Mouse (Mus musculus): ENCODE measurements around the gene Kcnj3. TPM values are rescaled to one million over a fixed set of nuclear protein-coding genes. Genes with fewer than 3 reads are reported as not detected.

Gene Kcnj3
- polyA plus RNA-seq (2012; rRNA removed), result 5.0 and 5.1 TPM in 2 replicates

GRCm38 (mm10) chr2:55435721-55436260 lies at the start of gene Kcnj3:
Gene Kcnj3 (plus strand): TSS chr2:55435970.

